Mouse (Mus musculus) stomach, postnatal 0 days (tissue): ENCODE measurements at regions not wholly inside any gene's neighbourhood (a gene's known extent, or its start where the extent isn't known, plus 50 kb on each side); places are given as distances from the start of the nearest gene placed in this dataset.

Source experiments
- ATAC-seq: fragments of 200-750 bp; cut with Nextera tagmentation; 2 replicates; pipeline ENCODE4 v1.8.0; 2017; ENCODE audit not compliant: low FRiP score, low TSS enrichment
- DNase-seq: peaks from one replicate; pipeline ENCODE4 v3.0.0-alpha.2; 2016; ENCODE audit warnings: low spot score
- H3K27ac ChIP-seq: fragments of 300-500 bp; sonication (generic); replicated peaks from 2 replicates; pipeline ENCODE4 v1.5.1; 2014; ENCODE audit warnings: mild to moderate bottlenecking, control low read depth
- H3K27me3 ChIP-seq: fragments of 300-500 bp; sonication (generic); 2 replicates; pipeline ENCODE4 v1.6.1; 2014; ENCODE audit warnings: low read length; ENCODE audit not compliant: control insufficient read depth, insufficient read depth
- H3K36me3 ChIP-seq: fragments of 300-500 bp; sonication (generic); 2 replicates; pipeline ENCODE4 v1.6.1; 2014; ENCODE audit warnings: low read length, mixed read lengths; ENCODE audit not compliant: control insufficient read depth, insufficient read depth
- H3K4me1 ChIP-seq: fragments of 300-500 bp; sonication (generic); replicated peaks from 2 replicates; pipeline ENCODE4 v1.6.1; 2014; ENCODE audit warnings: antibody characterized with exemption; ENCODE audit not compliant: control insufficient read depth, insufficient read depth
- H3K4me2 ChIP-seq: fragments of 300-500 bp; sonication (generic); replicated peaks from 2 replicates; pipeline ENCODE4 v1.6.1; 2014; ENCODE audit warnings: low read depth, mild to moderate bottlenecking, control low read depth, moderate library complexity
- H3K4me3 ChIP-seq: fragments of 300-500 bp; sonication (generic); 2 replicates; pipeline ENCODE4 v1.5.1; 2014; ENCODE audit warnings: low read depth, low read length, control low read depth
- H3K9ac ChIP-seq: fragments of 300-500 bp; sonication (generic); 2 replicates; pipeline ENCODE4 v1.6.1; 2014; ENCODE audit warnings: mild to moderate bottlenecking, low read length, control low read depth, mixed read lengths
- H3K9me3 ChIP-seq: fragments of 300-500 bp; sonication (generic); 2 replicates; pipeline ENCODE4 v1.6.1; 2016; ENCODE audit warnings: low read length; ENCODE audit not compliant: control insufficient read depth
- CTCF ChIP-seq: IDR thresholded peaks from 2 replicates; pipeline ENCODE4 v1.5.1; 2016; ENCODE audit warnings: antibody characterized with exemption, low read depth, mild to moderate bottlenecking, moderate library complexity
- EP300 ChIP-seq: optimal IDR thresholded peaks from 2 replicates; pipeline ENCODE3; 2016; ENCODE audit warnings: antibody characterized with exemption
- WGBS: fragments of 180-500 bp; shearing (Covaris S2); extraction: QIAGEN DNeasy Blood & Tissue Kit; methylation state at CpG from one replicate; pipeline ENCODE4 v1.1.7; 2014; 5-methylcytosine and 5-hydroxymethylcytosine counted together

GRCm38 (mm10) chr11:65365751-65366559, 96.2 kb upstream of the Myocd start:
- TF ChIP-seq EP300 (no peak), CTCF (no peak)
- ATAC-seq = no peak
- DNase-seq = no peak

GRCm38 (mm10) chr11:65364910-65365309, 95.1 kb upstream of the Myocd start:
- DNase-seq = no peak
- Histone ChIP-seq H3K36me3 (no peaks in the 10 kb centered on the region), H3K9ac (no peak overlapping the region), H3K4me1 (no peaks in the 10 kb centered on the region; the same call in 1 of the 2 replicates), H3K27ac (no peak overlapping the region), H3K4me2 (no peak overlapping the region), H3K9me3 (no peaks in the 10 kb centered on the region), H3K27me3 (no peaks in the 10 kb centered on the region), H3K4me3 (no peak overlapping the region)
- ATAC-seq = no peak
- 84% methylated on average over 3 of the region's 3 CpGs for WGBS
- TF ChIP-seq EP300 (no peak), CTCF (no peak)

More at GRCm38 (mm10) chr11:65365751-65366559, 96.2 kb upstream of the Myocd start:
- WGBS = 76% methylated on average over 12 of the region's 12 CpGs
- H3K9ac ChIP-seq = no peak overlapping the region
- H3K27ac ChIP-seq = no peak overlapping the region
- H3K9me3 ChIP-seq = no peaks in the 10 kb centered on the region
- no peaks in the 10 kb centered on the region for H3K27me3 ChIP-seq
- no peak overlapping the region for H3K4me2 ChIP-seq
- no peak overlapping the region for H3K4me3 ChIP-seq
- no peaks in the 10 kb centered on the region for H3K36me3 ChIP-seq
- no peaks in the 10 kb centered on the region; the same call in 1 of the 2 replicates for H3K4me1 ChIP-seq

- H3K9me3 ChIP-seq = no peaks in the 10 kb centered on the region
- no peak overlapping the region for H3K4me3 ChIP-seq
- TF ChIP-seq CTCF (no peak), EP300 (no peak)
- H3K4me1 ChIP-seq = no peaks in the 10 kb centered on the region; the same call in 1 of the 2 replicates
- H3K9ac ChIP-seq = no peak overlapping the region
- H3K4me2 ChIP-seq = no peak overlapping the region
- H3K27ac ChIP-seq = no peak overlapping the region
- 81% methylated on average over 3 of the region's 3 CpGs for WGBS
- DNase-seq (no peak), ATAC-seq (no peak)
- H3K36me3 ChIP-seq = no peaks in the 10 kb centered on the region
- H3K27me3 ChIP-seq = no peaks in the 10 kb centered on the region
Observed at GRCm38 (mm10) chr11:65363846-65364245, 94.1 kb upstream of the Myocd start.

DNA sequence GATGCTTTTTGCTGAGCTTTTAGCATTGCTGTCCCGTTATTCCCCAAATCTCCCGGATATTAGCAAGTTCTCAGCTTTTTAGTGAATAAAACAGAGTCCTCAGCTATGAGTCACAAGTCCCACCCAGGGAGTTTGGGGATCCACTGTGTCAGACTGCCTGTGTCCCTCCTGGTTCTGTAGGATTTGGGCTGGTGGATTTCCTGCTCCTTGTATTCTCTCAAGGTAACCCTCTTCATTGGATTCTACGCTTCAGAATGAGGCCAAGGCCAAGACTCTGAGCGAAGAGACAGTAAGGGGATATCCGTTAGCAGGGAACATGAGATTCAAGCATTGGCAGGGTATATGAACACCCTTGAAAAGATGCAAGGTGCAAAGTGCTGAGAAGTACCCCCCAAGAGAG, 90.9 kb upstream of the Myocd start:
- TF ChIP-seq EP300 (no peak), CTCF (no peak)
- Histone ChIP-seq H3K9ac (no peak overlapping the region), H3K27me3 (no peaks in the 10 kb centered on the region), H3K4me2 (no peak overlapping the region), H3K9me3 (no peaks in the 10 kb centered on the region), H3K4me1 (no peaks in the 10 kb centered on the region), H3K36me3 (no peaks in the 10 kb centered on the region), H3K27ac (no peak overlapping the region), H3K4me3 (no peak overlapping the region)
- no peak for ATAC-seq
- WGBS = 86% methylated on average over 5 of the region's 5 CpGs
- no peak for DNase-seq

- H3K4me2 ChIP-seq = no peak overlapping the region
- no peak for DNase-seq
- 71% methylated on average over 8 of the region's 8 CpGs for WGBS
- H3K27me3 ChIP-seq = no peaks in the 10 kb centered on the region
- no peaks in the 10 kb centered on the region for H3K4me1 ChIP-seq
- TF ChIP-seq EP300 (no peak), CTCF (no peak)
- H3K9me3 ChIP-seq = no peaks in the 10 kb centered on the region
- ATAC-seq = no peak
- no peaks in the 10 kb centered on the region for H3K36me3 ChIP-seq
- no peak overlapping the region for H3K9ac ChIP-seq
- H3K4me3 ChIP-seq = no peak overlapping the region
- no peak overlapping the region for H3K27ac ChIP-seq
Observed at GRCm38 (mm10) chr11:65358908-65359307, 89.1 kb upstream of the Myocd start.

- TF ChIP-seq EP300 (no peak), CTCF (no peak)
- H3K4me2 ChIP-seq = no peak overlapping the region
- no peaks in the 10 kb centered on the region for H3K36me3 ChIP-seq
- no peak overlapping the region for H3K9ac ChIP-seq
- H3K4me3 ChIP-seq = no peak overlapping the region
- no peak for DNase-seq
- no peaks in the 10 kb centered on the region for H3K4me1 ChIP-seq
- H3K9me3 ChIP-seq = no peaks in the 10 kb centered on the region
- ATAC-seq = no peak
- no peaks in the 10 kb centered on the region for H3K27me3 ChIP-seq
- 66% methylated on average over 3 of the region's 3 CpGs for WGBS
- H3K27ac ChIP-seq = no peak overlapping the region
Observed at GRCm38 (mm10) chr11:65352516-65352915, 82.7 kb upstream of the Myocd start.
